Mouse (Mus musculus) urinary bladder, adult 2 months (tissue): ENCODE data around the gene Creb5. TPM values are rescaled to one million over a fixed set of nuclear protein-coding genes. Genes with fewer than 3 reads are reported as not detected.
"Not testable (repeated sequence)": the region's sequence is repeated elsewhere in the genome, so short reads cannot be mapped to it uniquely, and the experiment has no call there.

Source experiments
- DNase-seq: peaks from one replicate; pipeline ENCODE4 v3.0.0; 2022; ENCODE audit warnings: low spot score
- polyA plus RNA-seq: library from polyadenylated mRNA; depleted of rRNA; stranded (reverse); fragments of >200 nt; gene quantifications from 2 replicates; pipeline ENCODE4 v1.2.3, GENCODE M21; 2012

The Creb5 gene
- polyA plus RNA-seq, 1 experiment: 1.9 TPM

- DNase-seq: no peak
These were observed 32.7 kb downstream of the Creb5 start for GRCm38 (mm10) chr6:53319543-53320325.

- no peak for DNase-seq
These were observed 50.3 kb downstream of the Creb5 start for GRCm38 (mm10) chr6:53337398-53337797.

- DNase-seq: no peak
These were observed 65.4 kb downstream of the Creb5 start for GRCm38 (mm10) chr6:53352311-53352960.

- DNase-seq: no peak
These were observed 69.3 kb downstream of the Creb5 start for GRCm38 (mm10) chr6:53356328-53356727.

- DNase-seq: no peak
These were observed 76.5 kb downstream of the Creb5 start for GRCm38 (mm10) chr6:53363535-53363934.

GRCm38 (mm10) chr6:53363981-53364391 lies 76.9 kb downstream of the Creb5 start:
- DNase-seq: no peak

GRCm38 (mm10) chr6:53369147-53369546 lies 82.1 kb downstream of the Creb5 start:
- no peak for DNase-seq

- no peak for DNase-seq
These were observed 82.9 kb downstream of the Creb5 start for GRCm38 (mm10) chr6:53369928-53370327.

- DNase-seq: no peak
These were observed 84.9 kb downstream of the Creb5 start for GRCm38 (mm10) chr6:53371962-53372361.

GRCm38 (mm10) chr6:53374315-53374941 lies 87.4 kb downstream of the Creb5 start:
- DNase-seq: no peak

- DNase-seq: no peak
These were observed 102.2 kb downstream of the Creb5 start for GRCm38 (mm10) chr6:53389277-53389676.

GRCm38 (mm10) chr6:53390413-53390812 lies 103.3 kb downstream of the Creb5 start:
- DNase-seq: no peak

- no peak for DNase-seq
These were observed 107.0 kb downstream of the Creb5 start for GRCm38 (mm10) chr6:53394026-53394425.

- DNase-seq: no peak
These were observed 108.1 kb downstream of the Creb5 start for GRCm38 (mm10) chr6:53395208-53395607.

GRCm38 (mm10) chr6:53396421-53396820 lies 109.4 kb downstream of the Creb5 start:
- DNase-seq: no peak

GRCm38 (mm10) chr6:53397797-53398196 lies 110.7 kb downstream of the Creb5 start:
- DNase-seq: no peak

GRCm38 (mm10) chr6:53398297-53399140 lies 111.4 kb downstream of the Creb5 start:
- no peak for DNase-seq

GRCm38 (mm10) chr6:53401364-53401763 lies 114.3 kb downstream of the Creb5 start:
- DNase-seq: no peak

- not testable (repeated sequence) for DNase-seq
These were observed 115.5 kb downstream of the Creb5 start for GRCm38 (mm10) chr6:53402551-53402950.

- DNase-seq: no peak
These were observed 122.1 kb downstream of the Creb5 start for GRCm38 (mm10) chr6:53409183-53409582.

GRCm38 (mm10) chr6:53421345-53421744 lies 134.3 kb downstream of the Creb5 start:
- no peak for DNase-seq

- no peak for DNase-seq
These were observed 142.3 kb downstream of the Creb5 start for GRCm38 (mm10) chr6:53429368-53429767.
